Comparison of ENCODE assay signal across 17 mouse cellular contexts in genomic region chr16:37951171-37951570, GRCm38 (mm10). TPM values are rescaled to one million over a fixed set of nuclear protein-coding genes. Genes with fewer than 3 reads are reported as not detected.
"Had no signal": no experiment of that assay in that cellular context is flagged by ENCODE, and none has a peak within 500 bp of the region (broad histone marks: within the 10 kb centered on the region; RNA-seq: fewer than 3 reads in every experiment).

No protein-coding gene starts in this region.

- H3K36me3 ChIP-seq: neural tube, embryonic 13.5 days; neural tube, embryonic 15.5 days; stomach, embryonic 15.5 days had no signal

- H3K4me3 ChIP-seq: neural tube, embryonic 13.5 days; neural tube, embryonic 15.5 days; stomach, embryonic 15.5 days had no signal

- DNase-seq: retina, postnatal 1 day; right cerebral cortex, adult 18-20 months; right cerebral cortex, postnatal 14 days; right cerebral cortex, postnatal 25 days; right cerebral cortex, postnatal 4 days; spleen, adult 18-20 months; thymus, adult 18-20 months; thymus, adult 2 months; thymus, postnatal 14 days; thymus, postnatal 25 days; thymus, postnatal 36 days; thymus, postnatal 4 days had no signal

- H3K4me1 ChIP-seq: stomach, embryonic 15.5 days had no signal

- H3K9me3 ChIP-seq: neural tube, embryonic 13.5 days; neural tube, embryonic 15.5 days; stomach, embryonic 15.5 days had no signal

- H3K4me2 ChIP-seq: neural tube, embryonic 13.5 days; neural tube, embryonic 15.5 days; stomach, embryonic 15.5 days had no signal

- H3K9ac ChIP-seq: neural tube, embryonic 13.5 days; neural tube, embryonic 15.5 days; stomach, embryonic 15.5 days had no signal

- H3K27me3 ChIP-seq: neural tube, embryonic 13.5 days; neural tube, embryonic 15.5 days; stomach, embryonic 15.5 days had no signal

- H3K27ac ChIP-seq: neural tube, embryonic 13.5 days; neural tube, embryonic 15.5 days; stomach, embryonic 15.5 days; stomach, postnatal 0 days had no signal

RNA-seq across cellular contexts. Expression of gene Gpr156, which starts 34.9 kb away (rescaled TPM):
- total RNA-seq: neutrophil, adult 5-6 weeks had no signal
